Mouse (Mus musculus): ENCODE results near the gene Rcc1. TPM values are rescaled to one million over a fixed set of nuclear protein-coding genes. Genes with fewer than 3 reads are reported as not detected.

The Rcc1 gene
- polyA plus RNA-seq, 1 experiment from 2014 or later: 99.8 TPM

DNA sequence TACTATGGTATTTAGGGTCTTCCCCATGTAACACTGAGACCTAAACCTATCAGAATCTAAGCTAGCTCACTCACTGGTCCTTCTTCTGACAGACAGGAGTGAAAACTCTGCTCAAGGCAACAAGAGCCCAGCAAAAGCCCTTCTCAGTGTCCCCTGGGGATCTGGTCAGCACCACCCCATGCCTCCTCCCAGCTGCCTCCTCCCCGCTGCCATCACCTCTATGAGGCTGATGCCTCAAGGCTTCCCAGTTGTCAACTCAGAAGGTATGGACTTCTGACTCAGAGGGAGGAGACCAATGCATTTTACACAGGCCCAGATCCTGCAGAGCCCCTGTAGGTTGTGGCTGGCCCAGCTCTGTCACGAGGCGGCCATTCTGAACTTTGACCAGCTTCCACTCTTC, 12.0 kb downstream of the Rcc1 start:
- H3K4me1 ChIP-seq (replicated peaks; ENCODE audit: control insufficient read depth, insufficient read depth, low read length): peaks cover 18% of the 10 kb centered on the region
- no peaks in the 10 kb centered on the region for H3K9me3 ChIP-seq (ENCODE audit: control insufficient read depth, low read length)
- peaks cover 39% of the 10 kb centered on the region for H3K36me3 ChIP-seq (ENCODE audit: control insufficient read depth, insufficient read depth, low read length)
- no peak overlapping the region for H3K4me3 ChIP-seq (ENCODE audit: low read depth, low read length)
- DNase-seq (ENCODE audit: low spot score) (no peak), ATAC-seq (replicated peaks; ENCODE audit: low FRiP score) (no peak)
- WGBS: 80% methylated on average over 3 of the region's 3 CpGs
- no peaks in the 10 kb centered on the region for H3K27me3 ChIP-seq (replicated peaks; ENCODE audit: control insufficient read depth, insufficient read depth, low read length)
- no peak overlapping the region for H3K27ac ChIP-seq (ENCODE audit: low read depth, low read length)
- no peak overlapping the region for H3K9ac ChIP-seq (ENCODE audit: low read depth, low read length)
- no peak overlapping the region for H3K4me2 ChIP-seq

GRCm38 (mm10) chr4:132338943-132339342, 14.5 kb downstream of the Rcc1 start:
- WGBS: 92% methylated on average over 13 of the region's 13 CpGs
- Histone ChIP-seq H3K4me3 (ENCODE audit: low read depth, low read length) (no peak overlapping the region), H3K27ac (ENCODE audit: low read depth, low read length) (no peak overlapping the region), H3K9me3 (ENCODE audit: control insufficient read depth, low read length) (no peaks in the 10 kb centered on the region), H3K9ac (ENCODE audit: low read depth, low read length) (no peak overlapping the region), H3K4me2 (no peak overlapping the region; the same call in 1 of the 2 replicates), H3K4me1 (replicated peaks; ENCODE audit: control insufficient read depth, insufficient read depth, low read length) (peaks cover 15% of the 10 kb centered on the region), H3K27me3 (replicated peaks; ENCODE audit: control insufficient read depth, insufficient read depth, low read length) (no peaks in the 10 kb centered on the region), H3K36me3 (ENCODE audit: control insufficient read depth, insufficient read depth, low read length) (peaks cover 60% of the 10 kb centered on the region)
- DNase-seq (ENCODE audit: low spot score) (no peak), ATAC-seq (replicated peaks; ENCODE audit: low FRiP score) (no peak)

DNA sequence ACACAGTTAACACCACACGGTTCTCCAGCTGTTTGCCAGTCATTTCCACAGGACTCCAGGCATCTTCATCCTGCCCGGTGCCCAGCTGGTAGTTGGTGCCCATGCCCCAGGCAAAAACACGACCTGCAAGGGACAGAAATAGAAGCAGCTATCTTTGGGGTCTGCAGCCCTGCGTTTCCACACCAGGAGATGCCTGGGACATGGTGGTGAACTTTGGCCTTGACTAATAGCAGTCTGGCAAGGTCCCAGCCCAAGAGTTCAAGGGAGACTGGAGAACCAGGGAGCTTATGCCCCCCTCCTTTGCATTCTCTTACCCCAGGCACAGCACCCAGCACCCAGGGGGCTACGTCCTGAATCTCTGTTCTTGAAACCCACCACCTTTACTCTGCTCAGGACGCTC, 20.5 kb downstream of the Rcc1 start:
- no peaks in the 10 kb centered on the region for H3K9me3 ChIP-seq (ENCODE audit: control insufficient read depth, low read length)
- ATAC-seq (replicated peaks; ENCODE audit: low FRiP score) (no peak), DNase-seq (ENCODE audit: low spot score) (no peak)
- no peak overlapping the region for H3K4me3 ChIP-seq (ENCODE audit: low read depth, low read length)
- H3K27me3 ChIP-seq (replicated peaks; ENCODE audit: control insufficient read depth, insufficient read depth, low read length): no peaks in the 10 kb centered on the region
- H3K4me2 ChIP-seq: no peak overlapping the region
- peaks cover 8% of the 10 kb centered on the region for H3K4me1 ChIP-seq (replicated peaks; ENCODE audit: control insufficient read depth, insufficient read depth, low read length)
- 87% methylated on average over 6 of the region's 6 CpGs for WGBS
- no peak overlapping the region for H3K27ac ChIP-seq (ENCODE audit: low read depth, low read length)
- peaks cover 50% of the 10 kb centered on the region for H3K36me3 ChIP-seq (ENCODE audit: control insufficient read depth, insufficient read depth, low read length)
- H3K9ac ChIP-seq (ENCODE audit: low read depth, low read length): no peak overlapping the region

DNA sequence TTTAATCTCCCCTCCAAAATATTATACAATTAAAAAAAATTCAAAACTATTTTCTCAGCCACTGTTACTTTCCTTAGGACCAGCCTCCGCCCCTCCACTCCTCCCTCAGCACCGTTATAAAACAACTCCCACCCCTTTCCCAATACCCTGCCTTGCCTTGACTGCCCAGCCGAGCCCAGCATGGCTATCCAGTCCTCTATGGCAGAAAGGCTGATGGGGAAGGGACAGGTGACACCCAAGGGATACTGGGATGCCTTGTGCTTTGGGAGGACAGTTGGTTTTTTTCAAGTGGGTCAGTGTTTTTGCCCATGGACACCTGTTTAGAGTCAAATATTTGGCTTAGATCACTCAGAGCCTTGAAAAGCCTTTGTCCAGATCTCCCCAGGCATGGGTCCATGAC, 21.4 kb downstream of the Rcc1 start:
- H3K4me2 ChIP-seq: no peak overlapping the region
- WGBS: 82% methylated on average over 3 of the region's 3 CpGs
- H3K36me3 ChIP-seq (ENCODE audit: control insufficient read depth, insufficient read depth, low read length): peaks cover 41% of the 10 kb centered on the region
- H3K4me1 ChIP-seq (replicated peaks; ENCODE audit: control insufficient read depth, insufficient read depth, low read length): peaks cover 8% of the 10 kb centered on the region
- H3K27ac ChIP-seq (ENCODE audit: low read depth, low read length): no peak overlapping the region
- H3K9me3 ChIP-seq (ENCODE audit: control insufficient read depth, low read length): no peaks in the 10 kb centered on the region
- DNase-seq (ENCODE audit: low spot score) (no peak), ATAC-seq (replicated peaks; ENCODE audit: low FRiP score) (no peak)
- no peak overlapping the region for H3K9ac ChIP-seq (ENCODE audit: low read depth, low read length)
- no peaks in the 10 kb centered on the region for H3K27me3 ChIP-seq (replicated peaks; ENCODE audit: control insufficient read depth, insufficient read depth, low read length)
- H3K4me3 ChIP-seq (ENCODE audit: low read depth, low read length): no peak overlapping the region

- peak overlapping the region; percentile 91; the same call in 1 of the 2 replicates for H3K27ac ChIP-seq (ENCODE audit: low read depth, low read length)
- no peak for DNase-seq (ENCODE audit: low spot score)
- peak; percentile 6; the same call in 1 of the 2 replicates for ATAC-seq (replicated peaks; ENCODE audit: low FRiP score)
- H3K36me3 ChIP-seq (ENCODE audit: control insufficient read depth, insufficient read depth, low read length): peaks cover 31% of the 10 kb centered on the region
- peaks cover 8% of the 10 kb centered on the region for H3K4me1 ChIP-seq (replicated peaks; ENCODE audit: control insufficient read depth, insufficient read depth, low read length)
- no peaks in the 10 kb centered on the region for H3K9me3 ChIP-seq (ENCODE audit: control insufficient read depth, low read length)
- H3K9ac ChIP-seq (ENCODE audit: low read depth, low read length): peak overlapping the region; percentile 87
- H3K4me2 ChIP-seq: peak overlapping the region; percentile 92
- H3K27me3 ChIP-seq (replicated peaks; ENCODE audit: control insufficient read depth, insufficient read depth, low read length): no peaks in the 10 kb centered on the region
- WGBS: 10% methylated on average over 10 of the region's 10 CpGs
- peak overlapping the region; percentile 70 for H3K4me3 ChIP-seq (ENCODE audit: low read depth, low read length)
Observed at GRCm38 (mm10) chr4:132329835-132330354, 23.5 kb downstream of the Rcc1 start.

DNA sequence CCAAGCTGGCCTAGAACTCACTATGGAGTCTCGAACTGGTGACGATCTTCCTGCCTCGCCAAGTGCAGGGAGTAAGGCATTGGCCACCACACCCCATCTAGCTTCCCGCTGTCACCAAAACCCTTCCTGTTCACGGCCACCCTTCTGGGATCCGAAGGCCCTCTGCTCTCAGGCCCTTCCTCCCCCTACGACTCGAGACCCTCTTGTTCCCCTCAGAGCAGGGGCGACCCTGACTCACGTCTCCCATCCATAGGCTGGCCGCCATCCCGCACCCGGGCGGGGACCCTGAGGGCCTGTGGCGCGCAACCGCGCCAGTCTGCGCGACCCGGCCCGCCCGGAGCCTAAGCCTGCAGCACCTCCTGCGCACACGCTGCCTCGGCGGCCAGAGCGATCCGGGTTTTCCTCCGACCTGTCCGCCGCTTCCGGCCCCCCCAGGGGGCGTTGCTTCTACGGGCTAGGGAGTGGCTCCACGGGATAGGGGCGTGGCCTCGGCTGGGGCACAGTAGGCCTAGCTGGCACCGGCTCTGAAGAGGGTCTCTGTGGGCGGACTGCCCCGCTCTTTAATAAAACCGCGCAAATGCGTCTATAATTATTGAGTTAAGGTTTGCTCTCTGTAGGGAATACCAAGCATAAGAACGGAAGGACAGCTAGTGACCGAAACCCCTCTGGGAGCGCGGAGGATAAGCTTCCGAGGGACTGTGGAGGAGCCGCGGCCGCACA, 24.1 kb downstream of the Rcc1 start, which contains the start of gene Trnau1ap:
TSS of gene Trnau1ap (minus strand) at position 424 of the 720 bp plus-strand sequence.
- Histone ChIP-seq H3K9ac (ENCODE audit: low read depth, low read length) (peak within 1 kb of the TSS; percentile 87), H3K4me1 (replicated peaks; ENCODE audit: control insufficient read depth, insufficient read depth, low read length) (peaks cover 8% of the 10 kb centered on the region), H3K27ac (ENCODE audit: low read depth, low read length) (peak within 1 kb of the TSS; percentile 91), H3K4me3 (ENCODE audit: low read depth, low read length) (peak within 1 kb of the TSS; percentile 70), H3K36me3 (ENCODE audit: control insufficient read depth, insufficient read depth, low read length) (peaks cover 27% of the 10 kb centered on the region), H3K27me3 (replicated peaks; ENCODE audit: control insufficient read depth, insufficient read depth, low read length) (no peaks in the 10 kb centered on the region), H3K4me2 (peak within 1 kb of the TSS; percentile 92), H3K9me3 (ENCODE audit: control insufficient read depth, low read length) (no peaks in the 10 kb centered on the region)
- DNase-seq (ENCODE audit: low spot score) (peak; percentile 97), ATAC-seq (replicated peaks; ENCODE audit: low FRiP score) (peak; percentile 96)
- 1% methylated on average over 52 of the region's 52 CpGs for WGBS

GRCm38 (mm10) chr4:132328391-132328982, 24.9 kb downstream of the Rcc1 start:
- H3K36me3 ChIP-seq (ENCODE audit: control insufficient read depth, insufficient read depth, low read length): peaks cover 22% of the 10 kb centered on the region
- ATAC-seq (replicated peaks; ENCODE audit: low FRiP score) (peak; percentile 15; the same call in 1 of the 2 replicates), DNase-seq (ENCODE audit: low spot score) (no peak)
- H3K4me3 ChIP-seq (ENCODE audit: low read depth, low read length): peak overlapping the region; percentile 70
- H3K4me1 ChIP-seq (replicated peaks; ENCODE audit: control insufficient read depth, insufficient read depth, low read length): peaks cover 8% of the 10 kb centered on the region
- no peaks in the 10 kb centered on the region for H3K27me3 ChIP-seq (replicated peaks; ENCODE audit: control insufficient read depth, insufficient read depth, low read length)
- WGBS: 43% methylated on average over 14 of the region's 14 CpGs
- no peak overlapping the region; the same call in 1 of the 2 replicates for H3K27ac ChIP-seq (ENCODE audit: low read depth, low read length)
- peak overlapping the region; percentile 87 for H3K9ac ChIP-seq (ENCODE audit: low read depth, low read length)
- H3K9me3 ChIP-seq (ENCODE audit: control insufficient read depth, low read length): no peaks in the 10 kb centered on the region
- peak overlapping the region; percentile 92 for H3K4me2 ChIP-seq

- WGBS: 82% methylated on average over 5 of the region's 5 CpGs
- no peak overlapping the region for H3K9ac ChIP-seq (ENCODE audit: low read depth, low read length)
- no peak overlapping the region for H3K4me2 ChIP-seq
- no peak for DNase-seq (ENCODE audit: low spot score)
- H3K4me3 ChIP-seq (ENCODE audit: low read depth, low read length): no peak overlapping the region
- H3K27ac ChIP-seq (ENCODE audit: low read depth, low read length): no peak overlapping the region
- H3K36me3 ChIP-seq (ENCODE audit: control insufficient read depth, insufficient read depth, low read length): peaks cover 9% of the 10 kb centered on the region
- no peaks in the 10 kb centered on the region for H3K9me3 ChIP-seq (ENCODE audit: control insufficient read depth, low read length)
- peaks cover 8% of the 10 kb centered on the region for H3K4me1 ChIP-seq (replicated peaks; ENCODE audit: control insufficient read depth, insufficient read depth, low read length)
- no peak for ATAC-seq (replicated peaks; ENCODE audit: low FRiP score)
- no peaks in the 10 kb centered on the region for H3K27me3 ChIP-seq (replicated peaks; ENCODE audit: control insufficient read depth, insufficient read depth, low read length)
Observed at GRCm38 (mm10) chr4:132326481-132326880, 26.9 kb downstream of the Rcc1 start.
